Mouse (Mus musculus) olfactory bulb, adult 2 months (tissue): Measurements from ENCODE around the gene Psme2.

ENCODE experiments used
- CTCF ChIP-seq: fragments of 200-500 bp; IDR thresholded peaks from 2 replicates; pipeline ENCODE4 v1.5.1; 2012; ENCODE audit warnings: low read depth, mild to moderate bottlenecking, low read length, moderate library complexity; ENCODE audit not compliant: insufficient read depth
- POLR2A ChIP-seq: fragments of 200-500 bp; IDR thresholded peaks from 2 replicates; pipeline ENCODE4 v1.6.1; 2012; ENCODE audit warnings: mild to moderate bottlenecking, low read depth, low read length, moderate library complexity; ENCODE audit not compliant: insufficient read depth

DNA sequence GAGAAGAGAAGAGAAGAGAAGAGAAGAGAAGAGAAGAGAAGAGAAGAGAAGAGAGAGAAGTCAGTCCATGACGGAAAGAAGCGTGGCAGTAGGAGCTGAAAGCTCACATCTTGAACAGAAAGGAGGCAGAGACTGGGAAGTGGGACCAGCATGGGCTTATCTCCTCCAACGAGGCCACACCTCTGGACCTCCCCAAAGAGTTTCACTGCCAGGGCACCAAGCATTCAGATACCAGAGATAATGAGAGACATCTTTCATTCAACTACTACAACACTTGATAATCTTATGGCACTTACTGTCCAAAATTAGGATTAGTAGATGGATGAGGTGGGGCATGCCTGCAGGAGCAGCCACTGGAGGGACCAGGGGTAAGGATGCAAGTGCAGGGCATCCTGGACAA lies 35.1 kb downstream of the Psme2 start:
- no peak for TF ChIP-seq POLR2A
- no peak for TF ChIP-seq CTCF
